Mouse (Mus musculus) olfactory bulb, adult 2 months (tissue): ENCODE results near the gene Lhfpl3.

Experiments used
- CTCF ChIP-seq: fragments of 200-500 bp; IDR thresholded peaks from 2 replicates; pipeline ENCODE4 v1.5.1; 2012; ENCODE audit warnings: low read depth, mild to moderate bottlenecking, low read length, moderate library complexity; ENCODE audit not compliant: insufficient read depth
- POLR2A ChIP-seq: fragments of 200-500 bp; IDR thresholded peaks from 2 replicates; pipeline ENCODE4 v1.6.1; 2012; ENCODE audit warnings: mild to moderate bottlenecking, low read depth, low read length, moderate library complexity; ENCODE audit not compliant: insufficient read depth

DNA sequence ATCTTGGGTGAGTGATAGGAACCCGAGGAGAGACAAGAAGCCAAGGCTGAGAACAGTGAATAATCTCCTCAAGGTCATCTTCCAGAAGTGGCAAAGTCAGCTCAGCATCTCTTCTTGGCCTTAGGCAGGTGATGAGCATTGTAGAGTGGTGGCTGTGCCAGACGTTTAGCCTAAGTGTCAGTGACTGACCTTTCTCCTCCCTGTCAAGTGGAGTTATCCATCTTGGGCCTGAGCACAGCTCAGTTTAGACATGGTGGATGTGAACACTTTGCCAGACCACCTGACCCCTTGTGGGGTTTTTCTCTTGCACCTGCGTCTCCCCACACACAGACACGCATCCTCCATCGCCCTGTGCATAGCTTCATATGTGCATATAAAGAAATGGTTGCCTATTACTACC, 305.6 kb downstream of the Lhfpl3 start:
- TF ChIP-seq CTCF, result no peak
- no peak for TF ChIP-seq POLR2A
